Mouse (Mus musculus) neural tube, embryonic 15.5 days (tissue): ENCODE results near the gene Rps18. TPM values are rescaled to one million over a fixed set of nuclear protein-coding genes. Genes with fewer than 3 reads are reported as not detected.
"Not testable (repeated sequence)": the region's sequence is repeated elsewhere in the genome, so short reads cannot be mapped to it uniquely, and the experiment has no call there.

ENCODE experiments used
- ATAC-seq: fragments of 200-750 bp; cut with Nextera tagmentation; 2 replicates; pipeline ENCODE4 v1.8.0; 2017; ENCODE audit warnings: mild to moderate bottlenecking, moderate TSS enrichment, moderate library complexity; ENCODE audit not compliant: low FRiP score
- H3K27ac ChIP-seq: fragments of 300-500 bp; sonication (generic); replicated peaks from 2 replicates; pipeline ENCODE4 v1.5.1; 2015; ENCODE audit warnings: mild to moderate bottlenecking, inconsistent platforms
- H3K27me3 ChIP-seq: fragments of 300-500 bp; sonication (generic); replicated peaks from 2 replicates; pipeline ENCODE4 v1.6.1; 2015; ENCODE audit warnings: inconsistent platforms
- H3K36me3 ChIP-seq: fragments of 300-500 bp; sonication (generic); 2 replicates; pipeline ENCODE4 v1.6.1; 2015; ENCODE audit warnings: inconsistent platforms
- H3K4me1 ChIP-seq: fragments of 300-500 bp; sonication (generic); 2 replicates; pipeline ENCODE4 v1.6.1; 2015; ENCODE audit warnings: inconsistent platforms
- H3K4me2 ChIP-seq: fragments of 300-500 bp; sonication (generic); 2 replicates; pipeline ENCODE4 v1.6.1; 2015; ENCODE audit warnings: inconsistent platforms, mild to moderate bottlenecking, moderate library complexity
- H3K4me3 ChIP-seq: fragments of 300-500 bp; sonication (generic); replicated peaks from 2 replicates; pipeline ENCODE4 v1.5.1; 2015; ENCODE audit warnings: mild to moderate bottlenecking, inconsistent platforms
- H3K9ac ChIP-seq: fragments of 300-500 bp; sonication (generic); replicated peaks from 2 replicates; pipeline ENCODE4 v1.6.1; 2015; ENCODE audit warnings: mild to moderate bottlenecking, inconsistent platforms
- H3K9me3 ChIP-seq: fragments of 300-500 bp; sonication (generic); replicated peaks from 2 replicates; pipeline ENCODE4 v1.6.1; 2016; ENCODE audit warnings: inconsistent platforms
- WGBS: fragments of 180-500 bp; shearing (Covaris S2); methylation state at CpG from one replicate; pipeline ENCODE4 v1.1.7; 2015; ENCODE audit warnings: mixed read lengths; 5-methylcytosine and 5-hydroxymethylcytosine counted together
- polyA plus RNA-seq: library from polyadenylated mRNA; unstranded; fragments of >200 nt; fragmentation: Nextera tagmentation; extraction: Ambion mirVana; gene quantifications from 2 replicates; pipeline ENCODE4 v1.2.1, GENCODE M21; 2015

Gene Rps18
- polyA plus RNA-seq, 1 experiment from 2014 or later = 778 TPM

DNA sequence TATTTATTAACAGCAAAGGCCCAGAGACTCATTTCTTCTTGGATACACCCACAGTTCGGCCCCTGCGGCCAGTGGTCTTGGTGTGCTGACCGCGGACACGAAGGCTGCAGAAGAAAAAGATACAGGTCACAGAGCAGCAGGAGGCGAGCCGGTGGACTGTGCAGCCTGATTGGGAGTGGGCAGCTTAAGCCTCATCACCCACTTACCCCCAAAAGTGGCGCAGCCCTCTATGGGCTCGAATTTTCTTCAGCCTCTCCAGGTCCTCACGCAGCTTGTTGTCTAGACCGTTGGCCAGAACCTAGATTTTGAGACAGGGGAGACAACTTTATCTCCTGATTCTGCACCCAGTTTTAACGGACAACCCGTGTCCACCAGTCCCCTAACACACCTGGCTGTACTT is 3.8 kb downstream of the Rps18 start:
- Histone ChIP-seq H3K36me3 (peaks cover 36% of the 10 kb centered on the region), H3K4me1 (peaks cover 78% of the 10 kb centered on the region), H3K4me3 (peak overlapping the region; percentile 59), H3K27ac (peak overlapping the region; percentile 94; the same call in 1 of the 2 replicates), H3K4me2 (peak overlapping the region; percentile 96)
- H3K9ac ChIP-seq, ATAC-seq, H3K27me3 ChIP-seq, H3K9me3 ChIP-seq: not testable (repeated sequence)
- WGBS = 75% methylated on average over 13 of the region's 13 CpGs

DNA sequence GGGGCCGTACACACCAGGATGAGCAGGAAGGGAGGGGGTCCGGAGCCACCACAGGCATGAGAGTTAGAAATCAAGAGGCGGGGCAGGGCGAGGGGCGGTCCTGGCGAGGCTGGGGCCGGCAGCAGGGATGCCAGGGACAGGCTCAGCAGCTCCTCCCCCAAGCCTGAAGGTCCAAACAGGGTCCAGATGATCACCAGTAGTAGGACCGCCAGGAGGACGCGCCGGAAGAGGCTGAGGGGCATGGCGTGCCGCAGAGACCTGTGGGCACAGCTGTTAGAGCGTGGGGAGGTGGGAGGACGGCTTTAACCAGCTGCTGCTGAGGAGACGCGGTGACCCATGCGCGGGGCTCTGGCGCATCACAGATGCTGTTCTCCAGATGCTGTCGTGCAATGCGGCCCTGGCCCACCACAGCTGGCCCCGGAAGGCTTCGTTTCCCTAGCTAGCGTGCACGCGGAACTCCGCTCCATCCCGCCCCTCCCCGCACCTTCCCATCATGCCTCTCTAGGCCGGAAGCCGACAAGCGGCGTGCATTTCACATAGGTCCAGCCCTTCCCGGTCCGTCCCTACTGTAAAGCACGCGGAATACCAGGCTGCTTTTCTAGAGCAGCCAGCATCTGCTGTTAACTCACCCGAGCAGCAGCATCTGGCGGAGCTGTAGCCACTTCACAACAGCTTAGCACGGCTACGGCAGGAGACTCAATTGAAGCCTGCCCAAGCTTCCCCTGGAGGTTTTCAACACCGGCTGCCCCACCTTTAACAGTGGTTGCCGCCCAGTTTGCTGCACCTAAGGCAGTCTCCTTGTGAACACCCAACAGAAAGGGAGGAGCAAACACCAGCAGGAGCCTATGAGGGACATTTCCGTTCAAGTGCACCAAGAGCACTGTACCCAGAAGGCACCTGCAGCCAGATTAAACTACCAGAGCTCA is 4.5 kb downstream of the Rps18 start, which contains the start of gene B3galt4:
Gene B3galt4, minus strand, starts transcription at position 468 of the 926 bp plus-strand sequence.
- peaks cover 71% of the 10 kb centered on the region for H3K4me1 ChIP-seq
- H3K4me3 ChIP-seq = peak within 1 kb of the TSS; percentile 59
- no peaks in the 10 kb centered on the region for H3K27me3 ChIP-seq
- peaks cover 39% of the 10 kb centered on the region for H3K36me3 ChIP-seq
- ATAC-seq = peak; percentile 80
- peak within 1 kb of the TSS; percentile 94 for H3K27ac ChIP-seq
- no peaks in the 10 kb centered on the region for H3K9me3 ChIP-seq
- peak within 1 kb of the TSS; percentile 96 for H3K4me2 ChIP-seq
- peak within 1 kb of the TSS; percentile 77 for H3K9ac ChIP-seq
- under 1% methylated on average over 45 of the region's 45 CpGs for WGBS

DNA sequence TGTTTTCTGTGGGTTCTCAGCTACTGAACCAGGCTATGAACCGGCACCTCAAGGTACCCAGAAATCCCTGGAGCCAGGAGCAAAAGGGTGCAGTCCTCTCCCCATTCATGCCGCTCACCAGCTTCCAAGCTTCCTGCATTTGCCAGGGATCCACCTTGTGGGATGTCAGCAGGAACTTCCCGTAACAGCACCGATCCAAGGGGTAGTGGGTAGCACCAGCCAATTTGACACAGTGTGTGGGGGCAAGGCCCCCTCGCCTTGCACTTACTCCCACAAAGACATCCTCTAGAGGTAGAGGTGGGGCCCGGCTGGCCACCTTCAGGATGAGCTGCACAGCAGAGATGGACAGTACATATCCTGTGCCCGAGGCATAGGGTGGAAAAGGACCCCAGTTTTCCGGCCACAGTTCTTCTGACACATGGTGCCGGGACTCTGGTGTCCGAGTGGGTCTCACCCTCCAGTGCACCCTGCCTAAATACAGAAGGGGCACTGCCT is 5.6 kb downstream of the Rps18 start:
- Histone ChIP-seq H3K4me1 (peaks cover 70% of the 10 kb centered on the region), H3K27ac (peak overlapping the region; percentile 94), H3K4me3 (peak overlapping the region; percentile 59), H3K9me3 (no peaks in the 10 kb centered on the region), H3K36me3 (peaks cover 50% of the 10 kb centered on the region), H3K27me3 (no peaks in the 10 kb centered on the region), H3K4me2 (peak overlapping the region; percentile 96), H3K9ac (peak overlapping the region; percentile 77)
- ATAC-seq = no peak
- WGBS = 74% methylated on average over 10 of the region's 10 CpGs

DNA sequence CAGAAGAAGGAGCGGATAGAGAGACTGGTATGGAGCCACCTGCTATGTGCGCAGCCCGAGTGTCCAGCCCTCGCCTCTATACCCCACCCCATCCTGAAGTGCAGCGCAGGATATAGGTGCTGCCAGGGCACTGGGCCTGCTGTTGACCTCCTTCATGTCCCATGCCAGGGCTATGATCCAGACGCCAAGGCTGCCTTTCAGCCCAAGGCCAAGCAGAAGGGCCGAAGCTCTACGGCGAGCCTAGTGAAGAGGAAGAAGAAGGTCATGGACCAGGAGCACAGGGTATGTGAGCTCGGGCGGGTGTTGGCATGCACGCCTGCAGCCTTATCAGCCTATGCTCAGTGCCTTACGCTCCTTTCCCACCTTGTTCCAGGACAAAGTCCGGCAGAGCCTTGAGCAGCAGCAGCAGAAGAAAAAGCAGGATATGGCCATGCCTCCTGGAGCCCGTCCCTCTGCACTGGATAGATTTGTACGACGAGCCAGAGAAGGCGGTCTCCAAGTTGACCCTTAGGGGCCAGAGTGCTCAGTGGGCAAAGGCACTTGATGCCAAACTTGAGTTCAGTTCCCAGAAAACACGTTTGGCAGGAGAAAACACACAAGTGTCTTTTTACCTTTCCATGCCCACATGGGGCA is 6.8 kb downstream of the Rps18 start:
- peaks cover 57% of the 10 kb centered on the region for H3K36me3 ChIP-seq
- no peak for ATAC-seq
- WGBS = 89% methylated on average over 19 of the region's 19 CpGs
- no peak overlapping the region for H3K9ac ChIP-seq
- H3K4me3 ChIP-seq = no peak overlapping the region
- H3K27me3 ChIP-seq = no peaks in the 10 kb centered on the region
- H3K4me1 ChIP-seq = peaks cover 61% of the 10 kb centered on the region
- H3K4me2 ChIP-seq = peak overlapping the region; percentile 96
- no peaks in the 10 kb centered on the region for H3K9me3 ChIP-seq
- H3K27ac ChIP-seq = no peak overlapping the region

DNA sequence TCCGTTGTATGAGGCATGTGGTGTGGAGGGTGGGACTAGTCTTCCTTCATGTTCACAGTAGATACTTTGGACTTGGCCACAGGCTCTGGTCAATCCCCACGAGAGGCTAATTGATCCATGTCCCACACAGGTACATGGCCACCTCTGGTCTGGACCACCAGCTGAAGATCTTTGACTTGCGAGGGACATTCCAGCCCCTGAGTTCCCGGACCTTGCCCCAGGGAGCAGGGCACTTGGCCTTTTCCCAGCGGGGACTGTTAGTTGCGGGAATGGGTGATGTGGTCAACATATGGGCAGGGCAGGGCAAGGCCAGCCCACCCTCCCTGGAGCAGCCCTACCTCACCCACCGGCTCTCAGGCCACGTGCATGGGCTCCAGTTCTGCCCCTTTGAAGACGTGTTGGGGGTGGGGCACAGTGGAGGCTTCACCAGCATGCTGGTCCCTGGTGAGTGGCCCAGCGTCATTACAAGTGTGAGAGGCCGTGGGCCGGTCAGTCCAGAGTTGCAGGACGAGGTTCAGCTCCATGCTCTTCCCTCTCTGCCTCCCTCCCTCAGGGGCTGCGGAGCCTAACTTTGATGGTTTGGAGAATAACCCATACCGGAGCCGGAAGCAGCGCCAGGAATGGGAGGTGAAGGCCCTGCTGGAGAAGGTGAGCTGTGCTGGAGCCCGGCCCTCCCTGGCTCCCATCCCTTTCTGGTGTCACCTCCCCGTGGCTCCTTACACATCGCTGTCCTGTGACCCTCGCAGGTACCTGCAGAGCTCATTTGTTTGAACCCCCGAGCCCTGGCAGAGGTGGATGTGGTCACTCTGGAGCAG is 7.5 kb downstream of the Rps18 start:
- Histone ChIP-seq H3K9ac (no peak overlapping the region), H3K36me3 (peaks cover 60% of the 10 kb centered on the region), H3K9me3 (no peaks in the 10 kb centered on the region), H3K4me3 (no peak overlapping the region), H3K4me2 (no peak overlapping the region), H3K27ac (no peak overlapping the region), H3K4me1 (peaks cover 54% of the 10 kb centered on the region), H3K27me3 (no peaks in the 10 kb centered on the region)
- WGBS = 90% methylated on average over 22 of the region's 22 CpGs
- no peak for ATAC-seq

DNA sequence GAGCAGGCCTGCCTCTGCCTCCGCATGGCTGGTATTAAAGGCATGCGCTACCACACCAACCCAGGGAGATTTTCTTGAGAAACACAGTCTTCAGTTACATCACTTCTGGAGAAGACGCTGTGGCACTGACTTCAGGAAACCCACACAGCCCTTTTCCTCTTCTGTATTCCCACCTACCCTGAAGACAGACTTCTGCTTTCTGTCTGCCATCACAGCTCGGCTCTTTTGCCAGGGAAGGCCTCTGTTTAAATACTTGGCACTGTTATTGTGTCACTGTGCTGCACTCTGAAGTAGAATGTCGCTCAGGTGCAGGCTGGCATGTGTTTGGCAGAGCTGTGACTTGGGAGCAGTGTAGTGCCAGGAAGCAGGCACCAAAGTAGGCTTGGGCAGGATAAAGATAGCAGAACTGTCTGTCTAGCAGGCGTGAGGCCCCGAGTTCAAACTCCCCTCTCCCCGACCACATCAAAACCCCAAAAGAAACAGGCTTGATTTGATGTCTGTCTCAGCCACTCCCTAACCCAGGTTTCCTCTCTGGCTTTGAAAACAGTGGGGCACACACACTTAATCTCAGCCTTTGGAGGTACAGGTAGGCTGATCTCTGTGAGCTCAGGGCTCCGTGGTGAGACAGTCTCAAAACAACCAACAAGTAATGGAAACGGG is 8.2 kb downstream of the Rps18 start:
- H3K27ac ChIP-seq = no peak overlapping the region
- H3K27me3 ChIP-seq = no peaks in the 10 kb centered on the region
- WGBS = 92% methylated on average over 10 of the region's 10 CpGs
- H3K4me3 ChIP-seq = no peak overlapping the region
- H3K4me1 ChIP-seq = peaks cover 47% of the 10 kb centered on the region
- no peak for ATAC-seq
- no peak overlapping the region for H3K4me2 ChIP-seq
- no peak overlapping the region for H3K9ac ChIP-seq
- H3K36me3 ChIP-seq = peaks cover 58% of the 10 kb centered on the region
- no peaks in the 10 kb centered on the region for H3K9me3 ChIP-seq

DNA sequence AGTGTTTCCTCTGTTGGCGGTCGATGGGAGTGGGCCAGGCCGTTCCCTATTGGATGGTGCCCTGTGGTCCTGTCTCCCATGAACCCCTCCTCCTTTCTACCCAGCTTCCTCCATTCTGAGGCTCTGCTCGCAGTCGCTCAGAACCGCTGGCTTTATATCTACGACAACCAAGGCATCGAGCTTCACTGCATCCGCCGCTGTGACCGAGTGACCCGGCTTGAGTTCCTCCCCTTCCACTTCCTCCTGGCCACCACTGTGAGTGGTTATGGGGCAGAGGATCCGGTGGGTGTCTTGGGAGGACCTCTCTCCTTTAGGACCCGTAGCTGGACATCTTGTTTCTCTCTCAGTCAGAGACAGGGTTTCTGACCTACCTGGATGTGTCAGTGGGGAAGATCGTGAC is 12.3 kb downstream of the Rps18 start:
- H3K4me1 ChIP-seq = peaks cover 34% of the 10 kb centered on the region
- H3K9me3 ChIP-seq = no peaks in the 10 kb centered on the region
- H3K4me2 ChIP-seq = no peak overlapping the region
- ATAC-seq = no peak
- H3K9ac ChIP-seq = no peak overlapping the region
- peaks cover 46% of the 10 kb centered on the region for H3K36me3 ChIP-seq
- no peaks in the 10 kb centered on the region for H3K27me3 ChIP-seq
- 94% methylated on average over 15 of the region's 15 CpGs for WGBS
- no peak overlapping the region for H3K4me3 ChIP-seq
- H3K27ac ChIP-seq = no peak overlapping the region

DNA sequence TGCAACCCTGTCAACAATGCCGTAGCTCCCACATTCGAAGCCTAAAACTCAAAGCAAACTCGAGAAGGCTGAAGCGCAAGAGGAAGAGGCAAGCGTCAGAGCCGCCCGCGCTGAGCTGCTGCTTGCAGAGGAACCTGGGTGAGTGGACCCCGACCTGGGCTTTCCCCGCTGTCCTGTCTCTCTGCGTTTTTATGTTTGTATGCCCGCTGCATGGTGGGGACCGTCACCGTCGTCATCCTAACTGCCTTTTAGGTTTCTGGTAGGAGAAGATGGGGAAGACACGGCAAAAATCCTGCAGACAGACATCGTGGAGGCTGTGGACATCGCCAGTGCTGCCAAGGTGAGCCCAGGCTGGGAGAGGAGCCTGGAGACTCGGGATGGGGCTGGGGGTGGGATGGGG is 14.4 kb downstream of the Rps18 start:
- Histone ChIP-seq H3K4me2 (peak overlapping the region; percentile 96), H3K36me3 (peaks cover 50% of the 10 kb centered on the region), H3K27me3 (no peaks in the 10 kb centered on the region), H3K27ac (no peak overlapping the region), H3K9ac (peak overlapping the region; percentile 88), H3K4me1 (peaks cover 26% of the 10 kb centered on the region), H3K9me3 (no peaks in the 10 kb centered on the region), H3K4me3 (peak overlapping the region; percentile 91)
- no peak for ATAC-seq
- 57% methylated on average over 19 of the region's 19 CpGs for WGBS

DNA sequence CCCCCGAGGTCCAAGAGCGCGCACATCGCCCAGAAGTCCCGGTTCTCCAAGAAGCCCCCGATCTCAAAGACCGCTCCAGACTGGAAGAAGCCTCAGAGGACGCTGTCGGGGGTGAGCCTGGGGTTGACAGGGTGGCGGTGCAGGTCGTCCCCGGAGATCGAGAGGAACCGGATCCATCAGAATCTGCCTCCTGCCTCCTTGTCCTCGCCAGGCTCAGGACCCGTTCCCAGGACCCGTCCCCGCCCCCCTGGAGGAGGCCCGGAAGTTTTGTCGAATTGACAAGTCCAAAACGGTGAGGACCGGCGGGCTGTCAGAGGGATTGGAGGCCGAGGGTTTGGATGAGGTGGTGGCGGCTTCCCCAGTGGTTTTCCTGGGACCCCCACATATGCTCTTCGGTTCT is 14.8 kb downstream of the Rps18 start:
- Histone ChIP-seq H3K4me1 (peaks cover 26% of the 10 kb centered on the region), H3K9ac (peak overlapping the region; percentile 88), H3K27me3 (no peaks in the 10 kb centered on the region), H3K9me3 (no peaks in the 10 kb centered on the region), H3K36me3 (peaks cover 46% of the 10 kb centered on the region), H3K27ac (0 out of 2 replicates have a peak overlapping the region, but pooled peaks have one; percentile 61), H3K4me3 (peak overlapping the region; percentile 91), H3K4me2 (peak overlapping the region; percentile 96)
- WGBS = 3% methylated on average over 26 of the region's 26 CpGs
- ATAC-seq = peak; percentile 12; the same call in 1 of the 2 replicates

DNA sequence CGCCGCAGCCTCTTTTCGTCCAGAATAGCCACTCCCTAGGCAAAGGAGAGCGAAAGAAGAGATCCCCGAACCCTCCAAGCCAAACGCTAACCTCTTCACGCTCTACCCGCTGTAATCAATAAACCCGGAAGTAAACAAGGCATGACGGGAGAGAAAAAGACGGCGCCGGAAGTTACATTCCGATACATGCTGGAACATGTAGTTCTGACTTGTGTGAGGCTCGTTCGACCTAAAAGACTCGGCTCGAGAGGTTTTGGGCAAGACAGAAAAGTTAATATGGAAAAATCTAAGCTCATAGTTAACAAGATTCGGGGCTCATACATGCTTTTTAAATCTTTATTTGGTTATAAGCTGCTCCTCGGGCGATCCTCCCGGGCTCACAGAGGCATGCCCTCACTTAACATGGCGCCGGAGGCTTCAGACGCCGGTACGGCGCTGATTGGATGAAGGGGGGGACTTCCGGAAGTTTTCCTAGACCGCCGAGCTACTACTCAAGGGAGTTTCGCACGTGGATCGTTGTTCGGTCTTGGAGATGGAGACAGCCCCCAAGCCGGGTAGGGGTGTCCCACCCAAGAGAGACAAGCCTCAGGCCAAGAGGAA is 15.5 kb downstream of the Rps18 start, which contains the start of the genes Pfdn6 and Wdr46:
Gene Pfdn6, minus strand, starts transcription at position 138 of the 600 bp plus-strand sequence.
Gene Wdr46, plus strand, starts transcription at position 455 of the 600 bp plus-strand sequence.
- under 1% methylated on average over 36 of the region's 36 CpGs for WGBS
- peaks cover 45% of the 10 kb centered on the region for H3K36me3 ChIP-seq

More for the DNA sequence above, 15.5 kb downstream of the Rps18 start, which contains the start of the genes Pfdn6 and Wdr46:
- Histone ChIP-seq H3K4me3 (peak within 1 kb of the TSS; percentile 91), H3K4me2 (peak within 1 kb of the TSS; percentile 96), H3K9ac (peak within 1 kb of the TSS; percentile 88), H3K27me3 (no peaks in the 10 kb centered on the region), H3K9me3 (no peaks in the 10 kb centered on the region), H3K4me1 (peaks cover 26% of the 10 kb centered on the region), H3K27ac (peak within 1 kb of the TSS; percentile 61)
- peak; percentile 91 for ATAC-seq
